Mouse (Mus musculus) lung, adult 18-20 months (tissue): ENCODE results near the gene Vps54.
A peak's percentile ranks its signal among the peaks of the same experiment; 100 is the strongest.
"Not testable (repeated sequence)": the region's sequence is repeated elsewhere in the genome, so short reads cannot be mapped to it uniquely, and the experiment has no call there.

Experiments used
- DNase-seq, 2 experiments: peaks; one replicate each; pipeline ENCODE4 v3.0.0; 2022; ENCODE audit warnings: mixed read lengths in 2 of 2

Gene Vps54

DNA sequence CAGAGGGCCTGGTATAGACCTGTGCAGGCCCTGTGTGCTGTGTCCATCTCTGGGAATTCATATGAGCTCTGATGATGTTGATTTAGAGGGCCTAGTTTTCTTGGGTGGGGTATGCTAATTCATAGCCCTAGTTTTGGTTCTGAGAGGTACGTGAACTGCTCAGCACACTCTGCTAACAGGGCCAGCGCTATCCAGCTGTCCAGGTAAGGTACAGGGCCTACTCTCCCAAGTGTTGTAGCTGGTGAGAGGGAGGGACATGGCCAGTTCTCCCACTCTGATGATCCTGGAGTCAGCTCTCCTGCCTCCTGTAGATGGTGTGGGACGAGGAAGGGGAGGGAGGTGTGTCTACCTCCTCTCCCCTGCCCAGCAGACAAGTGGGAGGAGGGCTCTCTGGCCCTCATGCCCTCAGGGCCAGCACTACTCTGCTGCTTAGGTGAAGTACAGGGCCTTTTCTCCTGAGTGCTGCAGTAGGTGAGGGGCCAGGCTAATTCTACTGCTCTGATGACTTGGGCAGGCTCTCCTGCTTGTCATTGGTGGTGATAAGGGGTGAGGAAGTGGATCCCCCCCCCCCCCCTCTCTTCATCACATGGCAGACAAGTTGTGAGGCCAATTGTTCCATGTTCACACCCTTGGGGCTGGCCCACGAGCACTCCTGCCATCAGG, 8.3 kb downstream of the Vps54 start:
- no peak for DNase-seq

DNA sequence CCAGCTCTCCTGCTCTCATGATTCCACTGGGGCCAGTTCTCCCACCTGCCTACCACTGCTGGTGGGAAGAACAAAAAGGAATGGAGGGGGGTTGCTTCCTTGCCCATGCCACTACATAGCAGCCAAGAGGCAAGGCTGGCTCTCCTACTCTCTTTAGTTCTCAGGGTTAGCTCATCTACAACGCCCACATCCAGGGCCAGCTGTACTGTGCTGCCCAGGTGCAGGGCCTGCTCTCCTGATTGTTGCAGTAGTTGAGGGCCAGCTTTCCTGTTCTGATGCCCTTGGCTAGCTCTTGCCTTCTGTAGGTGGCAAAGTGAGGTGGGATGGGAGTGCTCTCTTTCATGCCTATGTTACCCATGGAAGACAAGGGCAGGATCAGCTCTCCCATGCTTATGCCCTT, 8.9 kb downstream of the Vps54 start:
- no peak for DNase-seq

DNA sequence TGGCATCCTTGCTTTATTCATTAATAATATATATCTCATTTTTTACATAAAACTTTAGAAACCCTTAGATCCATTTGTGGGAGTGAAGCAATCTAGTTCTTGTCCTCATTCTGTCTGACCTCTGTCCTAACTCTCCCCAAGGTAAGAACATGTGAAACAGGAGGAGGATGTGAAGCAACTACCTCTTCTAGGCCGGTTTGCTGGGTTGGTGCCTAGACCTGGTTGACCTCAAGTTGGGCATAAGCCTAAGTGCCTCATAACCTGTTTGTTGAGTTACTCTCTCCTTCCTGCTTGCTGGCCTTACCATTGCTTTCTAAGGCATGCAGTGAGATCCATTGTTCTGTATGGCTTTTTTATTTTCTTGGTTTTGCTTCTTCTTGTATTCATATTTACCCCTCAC, 11.3 kb downstream of the Vps54 start:
- DNase-seq: peak; percentile 73 to 86

DNA sequence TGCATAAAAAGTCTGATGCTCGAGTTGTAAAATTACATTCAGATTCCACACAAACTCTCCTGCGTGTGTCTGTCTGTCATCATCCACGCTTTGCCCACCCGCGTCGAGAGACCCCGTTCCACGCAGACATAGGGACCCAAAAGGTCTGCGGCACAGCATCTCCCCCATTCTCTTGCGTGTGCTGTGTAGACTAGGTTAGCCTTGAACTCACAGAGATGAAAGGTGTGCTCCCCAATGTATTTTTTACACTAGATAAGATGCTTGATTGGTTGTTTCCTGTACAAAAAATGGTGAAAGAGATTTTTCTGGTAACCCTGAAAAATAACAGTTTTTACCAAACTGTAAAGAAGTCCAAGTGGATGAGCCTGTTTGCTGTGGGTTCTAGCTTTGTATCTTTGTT, 19.5 kb downstream of the Vps54 start:
- not testable (repeated sequence) for DNase-seq

DNA sequence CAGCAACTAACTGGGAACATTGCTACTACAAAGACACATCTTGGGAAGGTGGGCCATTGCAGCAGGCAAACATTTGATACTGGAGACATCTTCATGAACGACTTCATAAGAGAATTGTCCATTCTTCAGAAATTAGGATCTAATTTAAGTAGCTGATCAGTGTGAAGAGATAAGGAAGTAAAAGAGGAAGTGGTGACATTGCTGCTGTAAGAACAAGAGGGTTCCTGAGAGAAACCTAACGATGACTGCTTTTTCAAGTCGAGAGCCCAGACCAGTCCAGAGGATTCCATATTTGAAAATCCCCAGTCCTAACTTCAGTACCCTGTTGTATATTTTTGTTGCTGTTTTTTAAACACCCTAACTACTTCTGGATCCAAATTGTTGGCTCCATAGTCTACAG, 26.3 kb downstream of the Vps54 start:
- DNase-seq: no peak

DNA sequence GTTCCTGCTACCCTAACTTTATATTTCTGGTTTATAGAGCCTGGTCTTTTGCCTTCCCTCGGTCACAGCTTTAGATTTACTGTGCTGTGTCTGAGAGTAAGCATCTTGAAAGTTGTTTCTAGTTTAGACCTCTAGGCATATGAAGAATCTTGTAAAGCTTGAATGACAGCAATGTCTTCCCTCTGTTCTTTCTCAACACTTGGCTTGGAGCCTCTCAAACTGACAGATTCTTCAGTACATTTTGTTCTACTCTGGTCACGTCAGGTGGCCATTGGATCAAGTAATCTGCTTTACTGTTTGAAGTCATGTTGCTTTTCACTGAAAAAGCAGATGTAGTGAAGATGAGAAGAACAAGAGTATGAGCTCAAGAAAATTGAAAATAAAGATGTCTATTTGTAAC, 37.1 kb downstream of the Vps54 start:
- DNase-seq: no peak

DNA sequence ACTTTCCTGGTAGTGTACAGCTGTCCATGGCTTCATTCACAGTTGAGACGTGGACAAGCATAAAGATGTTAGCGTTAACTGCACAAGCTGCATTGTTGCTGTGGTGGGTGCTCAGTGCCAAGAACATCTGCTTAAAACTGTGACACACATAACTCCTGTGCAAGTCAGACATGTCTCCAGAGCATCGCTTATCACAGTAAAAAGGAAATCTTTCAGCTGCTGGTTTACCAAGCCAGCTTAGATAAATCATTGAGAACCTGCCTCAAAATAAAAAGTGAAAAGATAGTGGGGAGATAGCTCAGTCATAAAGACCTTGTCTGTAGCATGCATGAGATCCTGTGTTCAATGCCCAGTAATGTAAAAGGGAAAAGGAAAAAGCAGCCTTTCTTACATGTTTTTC, 47.3 kb downstream of the Vps54 start:
- no peak for DNase-seq

DNA sequence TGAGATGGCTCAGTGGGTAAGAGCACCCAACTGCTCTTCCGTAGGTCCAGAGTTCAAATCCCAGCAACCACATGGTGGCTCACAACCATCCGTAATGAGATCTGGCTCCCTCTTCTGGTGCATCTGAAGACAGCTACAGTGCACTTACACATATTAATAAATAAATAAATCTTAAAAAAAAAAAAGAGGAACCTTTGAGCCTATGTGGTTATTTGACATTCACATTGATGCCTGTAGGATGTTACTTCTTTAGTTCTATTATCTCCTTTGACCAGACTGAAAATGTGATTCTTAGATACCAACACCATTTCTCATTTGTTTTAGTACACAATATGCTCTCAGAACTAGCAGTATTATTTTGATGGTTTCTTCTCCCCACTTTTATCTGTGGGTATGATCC, 49.1 kb downstream of the Vps54 start:
- DNase-seq: not testable (repeated sequence)

DNA sequence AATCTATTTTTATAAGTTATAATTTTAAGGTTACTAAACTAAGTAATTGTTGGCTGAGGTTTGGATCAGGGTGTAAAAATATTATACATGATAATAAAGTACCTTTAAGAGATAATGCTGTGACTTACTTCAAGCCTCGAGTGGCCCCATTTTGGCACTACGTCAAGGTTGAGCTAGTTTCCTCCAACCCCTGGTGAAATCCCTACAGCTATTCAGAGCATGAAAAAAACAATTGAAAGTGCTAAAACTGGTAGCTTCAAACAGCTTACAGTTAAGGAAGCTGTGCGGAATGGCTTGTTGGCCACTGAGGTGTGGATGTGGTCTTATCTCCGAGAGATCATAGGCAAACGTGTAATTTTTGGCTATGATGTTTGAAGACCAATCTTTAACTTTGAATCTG, 56.4 kb downstream of the Vps54 start:
- no peak for DNase-seq

DNA sequence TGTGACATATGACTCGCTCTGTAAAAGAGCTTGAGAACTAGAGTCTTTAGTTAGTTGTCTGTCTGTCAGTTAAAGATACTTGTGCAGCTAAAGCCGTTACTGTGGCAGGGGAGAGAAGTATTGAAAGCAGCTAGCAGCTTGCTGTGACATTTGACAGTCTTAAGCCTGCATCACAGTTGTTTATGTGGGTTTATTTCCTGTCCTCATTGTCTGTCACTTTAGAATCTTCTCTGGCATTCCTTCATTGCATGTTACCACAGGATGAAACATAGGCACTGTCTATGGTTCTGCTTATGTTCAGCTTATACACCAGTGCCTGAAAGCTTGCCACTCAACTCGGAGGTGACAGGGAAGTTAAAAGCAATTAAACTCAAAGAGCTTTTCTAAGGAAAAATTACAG, 64.5 kb downstream of the Vps54 start:
- DNase-seq: no peak

DNA sequence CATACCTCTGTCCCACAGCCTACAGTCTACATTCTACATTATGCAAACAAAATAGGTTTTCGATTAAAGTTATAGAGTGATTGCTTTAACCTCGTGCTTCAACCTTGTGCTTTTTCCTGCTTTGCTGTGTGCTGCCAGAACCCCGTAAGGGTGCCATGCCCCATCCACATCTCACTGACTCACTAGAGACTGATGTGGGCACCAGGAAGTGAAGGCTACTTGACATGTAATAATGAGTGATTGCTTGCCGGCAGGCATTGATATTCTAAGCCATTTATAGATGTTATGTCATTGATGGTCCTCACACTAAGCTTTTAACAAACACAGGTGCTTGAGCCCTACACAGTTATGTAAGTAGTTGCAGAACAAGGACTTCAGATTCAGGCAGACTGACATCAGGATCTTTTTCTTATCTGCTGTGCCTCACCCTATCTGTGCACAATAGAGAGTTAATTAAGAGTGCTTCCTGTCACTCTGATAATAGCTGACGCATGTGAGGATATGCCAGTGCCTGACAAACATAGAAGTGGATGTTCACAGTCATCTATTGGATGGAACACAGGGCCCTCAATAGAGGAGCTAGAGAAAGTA, 68.1 kb downstream of the Vps54 start:
- peak in 1 of 2 experiments; percentile 15 for DNase-seq

DNA sequence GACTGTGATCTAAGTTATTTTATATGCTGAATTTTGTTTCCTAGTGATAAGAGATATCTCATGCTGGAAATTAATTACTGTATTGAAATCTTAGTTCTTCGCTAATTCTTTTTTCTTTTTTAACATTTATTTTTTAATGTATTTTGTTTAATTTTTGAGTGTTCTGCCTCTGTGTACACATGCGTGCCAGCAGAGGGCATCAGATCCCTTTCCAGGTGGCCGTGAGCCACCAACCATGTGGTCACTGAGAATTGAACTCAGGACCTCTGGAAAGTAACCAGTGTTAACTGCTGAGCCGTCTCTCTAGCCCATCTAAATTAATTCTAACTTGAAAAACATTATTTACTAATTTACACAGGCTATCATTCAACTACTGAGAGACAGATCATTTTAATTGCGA, 69.0 kb downstream of the Vps54 start:
- DNase-seq: peak in 1 of 2 experiments; percentile 16

DNA sequence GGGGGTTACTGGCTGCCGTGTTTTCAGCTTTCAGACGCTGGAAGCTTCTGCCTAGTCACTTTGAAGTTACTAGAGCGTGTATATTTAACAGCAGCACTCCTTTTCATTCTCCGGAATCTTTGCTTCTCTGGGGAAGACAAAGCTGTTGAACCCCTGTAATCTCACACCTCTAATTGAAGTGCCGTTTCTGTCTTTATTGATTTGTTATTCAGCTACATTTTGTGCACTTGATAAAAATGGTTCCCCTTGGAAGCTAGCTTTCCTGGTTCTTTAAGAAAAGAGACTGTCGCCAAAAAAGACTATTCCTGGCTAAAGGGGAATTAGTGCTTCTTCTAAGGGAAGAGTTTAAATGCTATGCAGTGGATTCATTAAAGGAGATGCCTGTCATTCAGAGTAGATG, 70.4 kb downstream of the Vps54 start:
- no peak for DNase-seq

DNA sequence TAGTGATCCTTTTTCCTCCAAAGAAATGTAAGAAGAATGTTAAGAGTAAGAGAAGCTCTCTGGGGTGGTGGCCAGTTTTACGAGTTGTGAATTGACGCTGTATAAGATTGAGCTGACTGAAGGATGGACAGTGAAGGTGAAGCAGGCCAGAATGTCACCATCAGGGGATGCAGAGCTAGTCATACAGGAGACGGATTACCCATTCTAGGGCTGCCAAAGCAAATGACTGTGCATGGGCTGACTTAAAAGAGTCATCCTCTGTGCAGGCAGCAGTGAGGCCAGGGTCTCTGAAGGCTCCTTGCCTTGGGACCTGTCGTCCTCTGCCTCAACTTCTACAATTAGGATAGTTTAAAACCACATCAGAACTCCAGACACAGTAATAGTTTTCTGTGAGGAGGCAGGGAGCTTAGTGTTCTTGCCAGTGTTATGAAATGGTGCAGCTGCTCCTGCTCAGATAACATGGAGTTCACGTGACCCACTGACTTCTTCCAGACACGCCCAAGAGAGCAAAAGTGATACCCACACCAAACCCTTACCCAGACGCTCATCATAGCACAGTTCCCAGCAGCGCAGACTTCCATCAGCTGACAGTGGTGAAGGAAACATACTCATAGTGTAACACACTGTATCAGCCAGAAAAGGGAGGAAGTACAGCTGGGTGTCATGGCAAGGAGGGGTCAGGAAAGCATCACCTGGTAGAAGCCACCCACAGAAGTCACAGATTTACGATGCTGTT, 75.0 kb downstream of the Vps54 start:
- DNase-seq: peak in 1 of 2 experiments; percentile 14

DNA sequence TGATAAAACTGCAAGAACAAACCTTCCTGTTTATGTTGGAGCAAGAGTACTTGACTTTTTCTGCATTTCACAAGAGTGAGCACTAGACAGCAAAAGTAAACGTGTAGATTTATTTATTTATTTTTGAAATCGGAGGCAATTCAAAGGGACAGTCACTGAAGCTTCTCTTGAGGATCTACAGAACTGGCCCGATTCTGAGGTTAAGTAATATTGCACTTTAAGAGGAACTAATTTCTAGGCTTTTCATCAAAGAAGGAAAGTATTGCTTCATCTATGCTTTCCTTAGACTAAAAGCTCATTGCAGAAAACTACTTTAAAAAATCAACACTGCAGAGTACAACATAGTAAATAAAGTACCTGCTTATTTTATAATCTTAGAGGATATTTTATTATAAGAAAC, 82.5 kb downstream of the Vps54 start:
- DNase-seq: no peak

DNA sequence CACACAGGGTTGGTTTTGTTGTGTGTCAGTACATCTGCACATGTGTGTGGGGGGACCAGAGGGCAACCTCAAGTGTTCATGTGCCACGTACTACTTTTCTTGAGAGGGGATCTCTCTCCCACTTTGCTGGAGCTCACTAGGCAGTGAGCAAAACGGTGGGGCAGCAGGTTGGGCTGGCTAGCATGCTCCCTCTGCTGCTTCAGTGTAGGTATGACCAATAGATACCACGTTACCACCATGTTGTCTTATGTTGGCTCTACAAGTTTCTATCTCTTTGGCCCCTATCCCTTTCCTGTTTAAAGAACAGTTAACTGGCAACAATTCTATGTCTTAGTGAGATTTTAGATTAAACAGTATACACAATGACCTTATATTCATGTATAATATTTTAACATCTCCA, 83.3 kb downstream of the Vps54 start:
- no peak for DNase-seq

DNA sequence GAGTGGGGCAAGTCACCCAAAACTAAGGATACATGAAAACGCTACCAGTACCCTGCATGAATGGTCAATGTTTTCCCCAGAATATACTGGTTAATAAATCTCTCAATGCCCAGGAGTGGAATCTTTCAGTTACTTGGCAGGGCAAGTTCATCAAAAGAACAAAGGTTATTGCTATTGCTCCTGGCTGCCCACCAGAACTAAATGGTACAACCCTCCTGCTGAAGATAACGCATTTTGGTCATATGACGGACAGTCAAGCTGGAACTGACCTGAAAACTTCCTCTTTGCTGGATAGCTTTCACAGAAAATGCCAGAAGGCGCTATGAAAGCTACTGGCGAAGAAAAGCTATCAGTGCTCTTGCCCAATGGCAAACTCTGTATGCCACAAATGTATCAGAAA, 86.7 kb downstream of the Vps54 start:
- no peak for DNase-seq

DNA sequence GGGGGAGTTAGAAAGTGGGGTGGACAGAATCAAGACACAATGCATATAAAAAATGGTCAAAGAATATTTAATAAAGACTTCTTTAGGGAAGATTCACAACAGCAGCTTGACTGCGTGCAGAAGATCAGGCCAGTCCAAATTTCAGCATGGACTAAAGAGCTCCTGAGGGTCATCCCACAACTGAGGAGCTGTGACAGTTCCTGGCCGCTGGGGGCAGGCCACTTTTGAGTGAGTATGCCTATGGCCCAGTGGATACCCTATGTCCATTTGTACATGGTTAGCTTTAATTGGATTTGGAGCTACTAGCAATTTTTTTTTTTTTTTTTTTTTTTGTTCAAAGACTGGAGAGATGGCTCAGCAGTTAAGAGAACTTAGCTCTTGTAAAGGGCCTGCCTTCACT, 87.7 kb downstream of the Vps54 start:
- no peak for DNase-seq

DNA sequence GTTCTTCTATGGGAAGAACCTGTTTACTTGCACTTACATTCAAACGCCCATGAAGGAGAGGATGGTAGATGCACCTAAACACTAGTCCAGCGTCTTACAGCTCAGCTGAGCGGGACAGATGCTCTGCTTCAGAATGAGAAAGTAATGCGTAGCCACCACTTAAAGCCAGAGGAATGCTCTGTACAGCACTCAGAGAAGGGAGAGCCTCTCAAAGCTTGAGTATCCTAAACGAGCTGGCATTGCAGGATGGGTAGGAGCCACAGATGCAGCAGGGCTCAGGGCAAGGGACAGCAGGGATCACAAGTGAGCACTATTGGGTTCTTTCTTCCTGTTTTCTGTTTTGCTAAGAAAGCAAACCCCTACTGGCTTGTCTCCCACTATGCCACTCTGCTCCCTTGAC, 88.4 kb downstream of the Vps54 start:
- peak; percentile 21 to 35 for DNase-seq

DNA sequence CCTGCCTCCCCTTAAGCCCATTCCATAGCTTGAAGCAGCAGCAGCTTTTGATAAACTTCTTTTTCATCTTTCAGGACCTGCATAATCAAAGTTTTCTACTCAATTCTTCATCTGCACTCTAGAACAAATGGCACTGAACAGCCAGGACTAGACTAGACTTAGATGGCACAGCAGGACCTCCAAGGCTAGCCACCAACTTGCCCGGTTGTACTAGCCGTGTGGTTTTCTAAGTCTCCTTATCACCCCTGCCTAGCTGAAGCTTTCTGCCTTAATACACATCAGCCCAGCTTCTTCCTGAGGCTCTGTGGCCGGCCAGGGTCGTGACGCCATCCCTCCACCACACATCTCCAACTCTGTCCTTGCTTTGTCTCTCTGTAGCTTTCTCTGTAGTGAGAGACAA, 89.1 kb downstream of the Vps54 start:
- no peak for DNase-seq

DNA sequence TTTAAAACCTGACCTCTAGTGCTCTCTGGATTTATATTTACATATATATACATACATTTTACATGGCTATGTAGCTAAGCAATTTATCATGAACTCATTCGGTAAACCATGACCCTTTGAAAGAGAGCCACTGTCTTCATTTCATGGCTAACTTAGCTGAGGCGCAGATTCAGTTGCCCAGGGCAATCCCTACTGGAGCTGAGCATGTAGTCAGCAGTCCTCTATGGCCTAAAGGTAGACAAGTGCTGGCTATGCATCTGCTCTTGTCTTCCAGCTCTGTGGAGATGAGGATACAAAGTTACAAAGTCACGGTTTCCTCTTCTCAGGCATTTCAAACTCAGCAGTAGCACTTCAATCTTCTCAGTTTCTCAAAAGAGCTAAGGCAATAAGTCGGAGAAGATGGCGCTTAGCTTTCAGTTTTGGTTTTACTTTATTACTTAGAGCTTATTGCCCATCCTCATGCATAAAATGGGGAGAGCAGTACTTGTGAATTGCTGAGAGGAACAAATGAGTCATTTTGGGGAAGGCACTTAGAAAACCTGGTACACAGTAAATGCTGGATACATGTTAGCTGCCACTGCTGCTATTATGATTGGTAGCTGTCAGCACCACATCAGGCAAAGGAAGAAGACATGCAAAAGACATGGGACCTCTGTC, 93.7 kb downstream of the Vps54 start:
- no peak for DNase-seq

DNA sequence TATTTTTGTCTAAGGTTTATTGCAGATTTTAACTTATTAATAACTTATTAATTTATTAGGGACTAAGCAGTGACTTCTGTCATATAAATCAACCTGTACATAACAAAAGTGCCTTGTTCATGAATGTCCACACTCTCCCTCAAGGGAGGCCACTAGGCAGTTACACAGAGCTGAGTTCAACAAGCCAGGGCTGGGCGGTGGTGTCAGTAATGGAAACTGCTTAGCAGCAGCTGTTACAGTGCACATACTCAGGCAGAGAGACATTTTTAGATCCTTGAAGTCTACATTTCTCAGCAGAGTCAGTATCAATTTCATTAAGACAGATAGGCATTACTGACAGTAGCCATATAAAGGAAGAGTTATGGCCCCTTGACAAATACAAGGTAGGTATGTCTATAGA, 98.8 kb downstream of the Vps54 start:
- no peak for DNase-seq

DNA sequence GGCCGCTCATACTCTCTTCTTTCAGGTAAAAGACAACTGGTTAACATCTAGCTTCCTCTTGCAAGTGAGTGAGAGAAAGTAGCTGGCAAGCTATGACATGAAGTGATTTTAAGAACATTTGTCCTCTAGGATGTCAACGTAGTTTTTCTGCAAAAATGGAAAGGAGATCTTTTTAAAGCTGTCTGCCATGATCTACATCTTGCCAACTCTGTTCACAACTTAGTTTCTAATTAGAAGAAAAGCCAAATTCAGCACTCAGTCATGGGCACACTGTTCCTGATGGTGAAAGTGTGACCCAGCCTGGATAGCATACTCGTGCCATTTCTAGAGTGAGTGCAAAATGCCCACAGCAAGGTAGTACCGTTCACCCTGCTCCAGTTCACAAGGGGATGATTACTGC, 100.0 kb downstream of the Vps54 start:
- DNase-seq: no peak

DNA sequence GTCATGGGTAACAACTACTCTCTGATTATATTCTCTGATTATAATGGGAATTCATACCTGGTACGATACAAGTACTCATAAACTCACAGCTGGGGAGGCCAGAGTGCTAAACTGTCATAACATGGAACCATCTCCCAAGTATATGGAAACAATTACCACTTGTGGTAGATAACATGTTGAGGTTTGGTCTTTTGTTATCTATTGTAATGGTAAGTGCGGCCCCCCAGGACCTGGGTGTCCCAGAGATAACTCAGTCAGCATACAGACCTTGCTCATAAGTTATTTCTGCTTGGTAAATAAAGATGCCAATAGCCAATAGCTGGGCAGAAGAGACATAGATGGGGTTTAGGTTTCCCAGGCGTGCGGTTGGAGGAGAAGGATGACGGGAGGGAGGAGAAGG, 104.4 kb downstream of the Vps54 start:
- no peak for DNase-seq
